8 mouse cellular contexts compared by ENCODE assay signal in genomic region chr17:12991194-12991634, GRCm38 (mm10). TPM values are rescaled to one million over a fixed set of nuclear protein-coding genes. Genes with fewer than 3 reads are reported as not detected.
DNase-seq lines count a peak whose midpoint lies in the region; ATAC-seq lines count a peak whose summit lies in the region.

No protein-coding gene starts in this region.

- H3K27me3 ChIP-seq in heart, embryonic 14.5 days (ENCODE audit: control insufficient read depth, insufficient read depth, low read length), result no peaks in the 10 kb centered on the region
- H3K27me3 ChIP-seq in limb, embryonic 12.5 days, result no peaks in the 10 kb centered on the region
- no peaks in the 10 kb centered on the region for H3K27me3 ChIP-seq in midbrain, embryonic 14.5 days (ENCODE audit: control insufficient read depth, insufficient read depth, low read length)

- 2% methylated on average over 12 of the region's 12 CpGs for WGBS in heart, embryonic 14.5 days
- 3% methylated on average over 12 of the region's 12 CpGs for WGBS in limb, embryonic 12.5 days
- 2% methylated on average over 12 of the region's 12 CpGs for WGBS in midbrain, embryonic 14.5 days

- peaks cover 11% of the 10 kb centered on the region; the same call in 1 of the 2 replicates for H3K36me3 ChIP-seq in heart, embryonic 14.5 days (ENCODE audit: control insufficient read depth, insufficient read depth, low read length)
- H3K36me3 ChIP-seq in limb, embryonic 12.5 days, result peaks cover 15% of the 10 kb centered on the region
- no peaks in the 10 kb centered on the region for H3K36me3 ChIP-seq in midbrain, embryonic 14.5 days (ENCODE audit: control insufficient read depth, insufficient read depth, low read length)

- DNase-seq in lung, adult 18-20 months, result peak; percentile 30 to 32
- no peak for DNase-seq in lung, postnatal 14 days
- peak; percentile 37 for DNase-seq in midbrain, embryonic 14.5 days
- peak; percentile 60 for DNase-seq in thymus, postnatal 14 days
- no peak for DNase-seq in layer of hippocampus, adult 9-11 months

- H3K4me2 ChIP-seq in heart, embryonic 14.5 days (ENCODE audit: low read length), result peak overlapping the region; percentile 91
- peak overlapping the region; percentile 78 for H3K4me2 ChIP-seq in limb, embryonic 12.5 days
- H3K4me2 ChIP-seq in midbrain, embryonic 14.5 days (ENCODE audit: low read length), result peak overlapping the region; percentile 77

- no peaks in the 10 kb centered on the region for H3K9me3 ChIP-seq in heart, embryonic 14.5 days (ENCODE audit: control insufficient read depth, low read length)
- no peaks in the 10 kb centered on the region for H3K9me3 ChIP-seq in limb, embryonic 12.5 days
- H3K9me3 ChIP-seq in midbrain, embryonic 14.5 days (ENCODE audit: control insufficient read depth, low read length), result no peaks in the 10 kb centered on the region

- ATAC-seq in common myeloid progenitor, adult 5-6 weeks (replicated peaks; ENCODE audit: low read depth, poor library complexity, severe bottlenecking), result peak; percentile 64
- no peak for ATAC-seq in heart, embryonic 14.5 days (ENCODE audit: insufficient number of reproducible peaks, insufficient read depth, low FRiP score, low read depth)
- no peak for ATAC-seq in limb, embryonic 12.5 days (ENCODE audit: insufficient number of reproducible peaks, insufficient read depth, low FRiP score, low TSS enrichment, low read depth)
- ATAC-seq in midbrain, embryonic 14.5 days (ENCODE audit: low FRiP score, low TSS enrichment), result no peak

- peak overlapping the region; percentile 99 for H3K9ac ChIP-seq in heart, embryonic 14.5 days (ENCODE audit: low read length)
- peak overlapping the region; percentile 99 for H3K9ac ChIP-seq in limb, embryonic 12.5 days (replicated peaks)
- peak overlapping the region; percentile 99 for H3K9ac ChIP-seq in midbrain, embryonic 14.5 days (replicated peaks; ENCODE audit: low read length)

- peaks cover 3 to 13% of the 10 kb centered on the region in 2 experiments; a peak in 3 of 4 replicates for H3K4me1 ChIP-seq in heart, embryonic 14.5 days (ENCODE audit: control insufficient read depth in 2 of 2, insufficient read depth in 2 of 2, low read length in 2 of 2)
- H3K4me1 ChIP-seq in limb, embryonic 12.5 days (replicated peaks), result peaks cover 14% of the 10 kb centered on the region
- peaks cover 11% of the 10 kb centered on the region; the same call in 1 of the 2 replicates for H3K4me1 ChIP-seq in midbrain, embryonic 14.5 days (ENCODE audit: control insufficient read depth, insufficient read depth, low read length)

- peak overlapping the region; percentile 93 to 96 for H3K4me3 ChIP-seq in heart, embryonic 14.5 days (ENCODE audit: control insufficient read depth in 1 of 2, insufficient read depth in 1 of 2, low read depth in 1 of 2, low read length in 2 of 2)
- H3K4me3 ChIP-seq in limb, embryonic 12.5 days (replicated peaks), result peak overlapping the region; percentile 96
- H3K4me3 ChIP-seq in midbrain, embryonic 14.5 days (replicated peaks; ENCODE audit: low read depth, low read length), result peak overlapping the region; percentile 99

- H3K27ac ChIP-seq in heart, embryonic 14.5 days (replicated peaks in 1 of 2; ENCODE audit: control insufficient read depth in 1 of 2, insufficient read depth in 1 of 2, low read depth in 2 of 2, low read length in 2 of 2), result peak overlapping the region; percentile 19 to 99; a peak in 2 of 4 replicates
- peak overlapping the region; percentile 99 for H3K27ac ChIP-seq in limb, embryonic 12.5 days
- H3K27ac ChIP-seq in midbrain, embryonic 14.5 days (replicated peaks; ENCODE audit: low read depth, low read length), result peak overlapping the region; percentile 99

RNA-seq across cellular contexts. Expression of gene Wtap, which starts 2.8 kb away (rescaled TPM):
- total RNA-seq in common myeloid progenitor, adult 5-6 weeks (2017), result 274 and 376 TPM in 2 replicates
- 83.1 and 85.7 TPM in 2 replicates for polyA plus RNA-seq in heart, embryonic 14.5 days (2014; fragmentation: Nextera tagmentation; extraction: Ambion mirVana)
- polyA plus RNA-seq in limb, embryonic 12.5 days (2016; fragmentation: Nextera tagmentation; extraction: Ambion mirVana), result 131 and 152 TPM in 2 replicates
- polyA plus RNA-seq in midbrain, embryonic 14.5 days (2014; fragmentation: Nextera tagmentation; extraction: Ambion mirVana), result 147 and 150 TPM in 2 replicates

RNA-seq across cellular contexts. Expression of gene Sod2, which starts 15.4 kb away (rescaled TPM):
- total RNA-seq in common myeloid progenitor, adult 5-6 weeks (2017), result 77.1 and 80.1 TPM in 2 replicates
- 520 and 533 TPM in 2 replicates for polyA plus RNA-seq in heart, embryonic 14.5 days (2014; fragmentation: Nextera tagmentation; extraction: Ambion mirVana)
- 94.3 and 95.6 TPM in 2 replicates for polyA plus RNA-seq in limb, embryonic 12.5 days (2016; fragmentation: Nextera tagmentation; extraction: Ambion mirVana)
- polyA plus RNA-seq in midbrain, embryonic 14.5 days (2014; fragmentation: Nextera tagmentation; extraction: Ambion mirVana), result 144 and 152 TPM in 2 replicates

RNA-seq across cellular contexts. Expression of gene Acat2, which starts 30.7 kb away (rescaled TPM):
- total RNA-seq in common myeloid progenitor, adult 5-6 weeks (2017), result 14.9 and 17.3 TPM in 2 replicates
- 22.8 and 25.6 TPM in 2 replicates for polyA plus RNA-seq in heart, embryonic 14.5 days (2014; fragmentation: Nextera tagmentation; extraction: Ambion mirVana)
- polyA plus RNA-seq in limb, embryonic 12.5 days (2016; fragmentation: Nextera tagmentation; extraction: Ambion mirVana), result 285 and 287 TPM in 2 replicates
- polyA plus RNA-seq in midbrain, embryonic 14.5 days (2014; fragmentation: Nextera tagmentation; extraction: Ambion mirVana), result 223 and 257 TPM in 2 replicates

RNA-seq across cellular contexts. Expression of gene Acat3, which starts 50.8 kb away (rescaled TPM):
- total RNA-seq in common myeloid progenitor, adult 5-6 weeks (2017), result 0.27 and 0.29 TPM in 2 replicates
- polyA plus RNA-seq in heart, embryonic 14.5 days (2014; fragmentation: Nextera tagmentation; extraction: Ambion mirVana), result 0.24 and 0.28 TPM in 2 replicates
- polyA plus RNA-seq in limb, embryonic 12.5 days (2016; fragmentation: Nextera tagmentation; extraction: Ambion mirVana), result 0.53 and 1.6 TPM in 2 replicates
- polyA plus RNA-seq in midbrain, embryonic 14.5 days (2014; fragmentation: Nextera tagmentation; extraction: Ambion mirVana), result 0.32 and 0.53 TPM in 2 replicates

Comparison
In these comparisons a context has a peak if more than half of its experiments do, and no peak if none do; other contexts are left out.
1. DNase-seq: peak in lung, adult 18-20 months (2 of 2), midbrain, embryonic 14.5 days (single experiment) and thymus, postnatal 14 days (single experiment); none in lung, postnatal 14 days (single experiment) and layer of hippocampus, adult 9-11 months (single experiment).
2. Peak in every context shown above with its lines, with median percentiles within 50 percentile points of each other: H3K27ac ChIP-seq, H3K4me2 ChIP-seq, H3K4me3 ChIP-seq and H3K9ac ChIP-seq.